ENCODE assay signal across 16 mouse cellular contexts in the genomic region with DNA sequence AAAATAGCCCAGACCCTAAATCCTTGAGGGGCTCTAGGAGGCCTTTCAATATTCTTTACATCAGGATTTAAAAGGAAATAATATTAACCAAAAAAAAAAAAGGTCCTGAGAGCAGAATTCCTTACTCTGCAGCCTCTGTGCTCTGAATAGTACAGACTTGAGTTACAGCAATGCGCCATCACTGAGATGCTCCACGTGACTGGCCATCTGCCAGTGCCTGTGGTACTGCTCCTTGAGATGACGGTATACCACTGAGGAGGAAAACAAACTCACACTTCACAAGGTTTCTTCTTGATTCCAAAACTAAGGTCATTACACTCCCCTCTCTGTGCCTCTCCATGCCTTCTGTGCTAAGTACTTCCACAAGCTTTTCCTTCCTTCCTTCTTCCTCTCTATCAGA.
"Had no signal": no experiment of that assay in that cellular context is flagged by ENCODE, and none has a peak within 500 bp of the region (broad histone marks: within the 10 kb centered on the region; RNA-seq: fewer than 3 reads in every experiment).

No protein-coding gene starts in this region.

- H3K4me3 ChIP-seq: left cerebral cortex, adult 2 months; limb, embryonic 15.5 days; liver, embryonic 13.5 days; megakaryocyte, embryonic 14.5 days; midbrain, embryonic 15.5 days; neural tube, embryonic 12.5 days; stomach, embryonic 15.5 days had no signal

- H3K9me3 ChIP-seq: limb, embryonic 15.5 days; liver, embryonic 13.5 days; megakaryocyte, embryonic 14.5 days; midbrain, embryonic 15.5 days; neural tube, embryonic 12.5 days; stomach, embryonic 15.5 days had no signal

- DNase-seq: kidney, adult 8-10 months; kidney, postnatal 25 days; liver, embryonic 13.5 days; liver, postnatal 0 days; retina, postnatal 1 day; thymus, adult 2 months; thymus, postnatal 25 days had no signal

- H3K4me1 ChIP-seq: limb, embryonic 15.5 days; liver, embryonic 13.5 days; neural tube, embryonic 12.5 days; stomach, embryonic 15.5 days had no signal

- H3K27me3 ChIP-seq: limb, embryonic 15.5 days; liver, embryonic 13.5 days; megakaryocyte, embryonic 14.5 days; midbrain, embryonic 15.5 days; neural tube, embryonic 12.5 days; stomach, embryonic 15.5 days had no signal

- ATAC-seq: intestine, postnatal 0 days; liver, postnatal 0 days had no signal

- H3K9ac ChIP-seq: limb, embryonic 15.5 days; liver, embryonic 13.5 days; liver, postnatal 0 days; midbrain, embryonic 15.5 days; neural tube, embryonic 12.5 days; stomach, embryonic 15.5 days had no signal

- H3K36me3 ChIP-seq: limb, embryonic 15.5 days; liver, embryonic 13.5 days; midbrain, embryonic 15.5 days; neural tube, embryonic 12.5 days; stomach, embryonic 15.5 days had no signal

- H3K27ac ChIP-seq: left cerebral cortex, adult 2 months; limb, embryonic 15.5 days; liver, embryonic 13.5 days; macrophage; midbrain, embryonic 15.5 days; neural tube, embryonic 12.5 days; stomach, embryonic 15.5 days had no signal

- H3K4me2 ChIP-seq: limb, embryonic 15.5 days; liver, embryonic 13.5 days; midbrain, embryonic 11.5 days; midbrain, embryonic 15.5 days; neural tube, embryonic 12.5 days; stomach, embryonic 15.5 days had no signal
